Mouse (Mus musculus) ES-E14 (cell line): ENCODE results near the gene Acss1.

ENCODE experiments used
- CHD2 ChIP-seq: IDR thresholded peaks from 2 replicates; pipeline ENCODE4 v1.6.1; 2014; ENCODE audit warnings: mild to moderate bottlenecking, low read depth, low read length, inconsistent platforms
- MAFK ChIP-seq: IDR thresholded peaks from 2 replicates; pipeline ENCODE4 v1.6.1; 2014; ENCODE audit warnings: mild to moderate bottlenecking, low read depth, low read length, inconsistent platforms; ENCODE audit not compliant: insufficient read depth

GRCm38 (mm10) chr2:150662007-150662406, 6.3 kb downstream of the Acss1 start:
- TF ChIP-seq MAFK (no peak), CHD2 (no peak)
